Mouse (Mus musculus): ENCODE results near the gene Polr3b. TPM values are rescaled to one million over a fixed set of nuclear protein-coding genes. Genes with fewer than 3 reads are reported as not detected.

Gene Polr3b
- polyA plus RNA-seq, 1 experiment from 2014 or later, result 15.8 TPM

- H3K4me3 ChIP-seq, result no peak overlapping the region
- no peaks in the 10 kb centered on the region for H3K9me3 ChIP-seq
- ATAC-seq (ENCODE audit: low FRiP score), result 0 out of 2 replicates have a peak, but pooled peaks have one; percentile 57
- H3K4me1 ChIP-seq (replicated peaks), result peaks cover 31% of the 10 kb centered on the region
- H3K27me3 ChIP-seq, result no peaks in the 10 kb centered on the region
- 14% methylated on average over 9 of the region's 9 CpGs for WGBS
- H3K4me2 ChIP-seq, result no peak overlapping the region
- H3K27ac ChIP-seq, result peak overlapping the region; percentile 78
- no peak overlapping the region for H3K9ac ChIP-seq
- peaks cover 6% of the 10 kb centered on the region; the same call in 1 of the 2 replicates for H3K36me3 ChIP-seq
Measured at GRCm38 (mm10) chr10:84686122-84686497, 64.0 kb downstream of the Polr3b start.

- 37% methylated on average over 4 of the region's 4 CpGs for WGBS
- Histone ChIP-seq H3K27ac (peak overlapping the region; percentile 78), H3K9ac (0 out of 2 replicates have a peak overlapping the region, but pooled peaks have one; percentile 19), H3K4me2 (no peak overlapping the region), H3K9me3 (no peaks in the 10 kb centered on the region), H3K27me3 (no peaks in the 10 kb centered on the region), H3K4me3 (no peak overlapping the region), H3K4me1 (replicated peaks) (peaks cover 31% of the 10 kb centered on the region), H3K36me3 (peaks cover 6% of the 10 kb centered on the region; the same call in 1 of the 2 replicates)
- peak; percentile 39; the same call in 1 of the 2 replicates for ATAC-seq (ENCODE audit: low FRiP score)
Measured at GRCm38 (mm10) chr10:84686705-84687104, 64.6 kb downstream of the Polr3b start.

- H3K27ac ChIP-seq, result no peak overlapping the region
- no peaks in the 10 kb centered on the region for H3K27me3 ChIP-seq
- peaks cover 31% of the 10 kb centered on the region for H3K4me1 ChIP-seq (replicated peaks)
- H3K9ac ChIP-seq, result no peak overlapping the region
- no peak overlapping the region for H3K4me2 ChIP-seq
- 89% methylated on average over 4 of the region's 4 CpGs for WGBS
- no peaks in the 10 kb centered on the region for H3K9me3 ChIP-seq
- ATAC-seq (ENCODE audit: low FRiP score), result no peak
- H3K4me3 ChIP-seq, result no peak overlapping the region
- peaks cover 6% of the 10 kb centered on the region; the same call in 1 of the 2 replicates for H3K36me3 ChIP-seq
Measured at GRCm38 (mm10) chr10:84687736-84688135, 65.6 kb downstream of the Polr3b start.

DNA sequence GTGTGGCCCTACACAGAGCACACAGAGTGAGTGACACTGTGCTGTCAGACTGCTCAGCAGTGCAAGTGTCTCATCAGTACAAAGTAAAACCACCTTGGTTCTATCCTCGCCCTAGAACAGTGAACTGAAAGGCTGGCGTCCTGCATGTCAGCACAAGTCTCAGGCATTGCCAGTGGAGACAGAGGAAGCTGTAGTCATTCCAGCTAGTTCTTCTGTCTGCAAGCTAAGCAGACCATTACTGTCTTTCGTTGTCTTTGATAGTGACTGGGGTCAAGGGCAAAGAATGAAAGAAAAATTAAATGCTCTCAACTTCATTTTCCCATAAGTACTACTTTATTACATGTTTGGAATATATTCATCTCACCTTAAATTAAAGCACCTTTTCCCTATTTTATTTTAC lies 67.8 kb downstream of the Polr3b start:
- no peak for ATAC-seq (ENCODE audit: low FRiP score)
- H3K9ac ChIP-seq, result no peak overlapping the region

DNA sequence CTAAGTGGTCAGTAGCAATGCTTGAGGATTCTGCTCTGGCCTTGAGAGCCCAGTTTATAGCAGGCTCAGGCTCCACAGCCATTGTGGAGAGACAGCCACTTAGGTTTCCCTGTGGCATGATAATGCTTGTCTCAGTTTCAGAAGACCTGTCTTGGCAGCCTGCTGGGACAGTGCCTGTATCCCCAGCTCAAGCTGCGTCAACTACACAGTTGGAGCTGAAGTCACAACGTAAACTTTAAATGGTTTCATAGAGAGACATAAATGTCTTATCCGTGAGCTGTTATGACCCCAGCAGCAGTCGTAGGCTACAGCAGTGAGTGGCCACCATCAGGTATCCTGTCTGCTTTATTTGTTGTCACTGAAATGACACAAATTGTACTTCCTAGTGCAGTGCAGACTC lies 68.7 kb downstream of the Polr3b start:
- no peak overlapping the region for H3K9ac ChIP-seq
- H3K9me3 ChIP-seq, result no peaks in the 10 kb centered on the region
- peaks cover 10% of the 10 kb centered on the region; the same call in 1 of the 2 replicates for H3K36me3 ChIP-seq
- H3K4me3 ChIP-seq, result no peak overlapping the region
- H3K4me1 ChIP-seq (replicated peaks), result peaks cover 26% of the 10 kb centered on the region
- 56% methylated on average over 4 of the region's 4 CpGs for WGBS
- no peak overlapping the region for H3K4me2 ChIP-seq
- H3K27ac ChIP-seq, result no peak overlapping the region
- no peak for ATAC-seq (ENCODE audit: low FRiP score)
- H3K27me3 ChIP-seq, result no peaks in the 10 kb centered on the region

More for the DNA sequence above, 67.8 kb downstream of the Polr3b start:
- WGBS, result 60% methylated on average over 3 of the region's 3 CpGs
- Histone ChIP-seq H3K4me2 (no peak overlapping the region), H3K36me3 (peaks cover 10% of the 10 kb centered on the region; the same call in 1 of the 2 replicates), H3K4me3 (no peak overlapping the region), H3K27ac (no peak overlapping the region), H3K9me3 (no peaks in the 10 kb centered on the region), H3K4me1 (replicated peaks) (peaks cover 36% of the 10 kb centered on the region), H3K27me3 (no peaks in the 10 kb centered on the region)

DNA sequence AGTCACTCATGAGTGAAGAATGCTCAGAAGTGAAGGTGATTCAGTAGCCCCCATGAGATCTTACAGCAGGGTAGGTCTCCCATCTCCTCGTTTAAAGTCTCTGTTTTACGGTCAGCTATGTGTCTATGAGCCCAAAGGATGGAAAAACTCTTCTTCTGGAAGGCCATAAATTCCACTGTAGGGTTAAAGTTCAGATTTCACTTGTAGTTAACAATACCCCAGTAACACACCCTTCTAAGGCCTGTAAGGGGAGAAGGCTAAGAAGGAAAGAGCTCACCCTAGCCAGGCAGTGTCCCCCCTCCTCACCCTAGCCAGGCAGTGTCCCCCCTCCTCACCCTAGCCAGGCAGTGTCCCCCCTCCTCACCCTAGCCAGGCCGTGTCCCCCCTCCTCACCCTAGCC lies 69.6 kb downstream of the Polr3b start:
- Histone ChIP-seq H3K4me1 (replicated peaks) (peaks cover 18% of the 10 kb centered on the region), H3K27ac (no peak overlapping the region), H3K27me3 (no peaks in the 10 kb centered on the region), H3K9me3 (no peaks in the 10 kb centered on the region), H3K36me3 (peaks cover 12% of the 10 kb centered on the region), H3K9ac (no peak overlapping the region), H3K4me2 (no peak overlapping the region), H3K4me3 (no peak overlapping the region)
- no peak for ATAC-seq (ENCODE audit: low FRiP score)
- 55% methylated on average over 3 of the region's 3 CpGs for WGBS

GRCm38 (mm10) chr10:84693841-84694638 lies 71.9 kb downstream of the Polr3b start:
- no peaks in the 10 kb centered on the region for H3K27me3 ChIP-seq
- H3K36me3 ChIP-seq, result peaks cover 27% of the 10 kb centered on the region
- peaks cover 13% of the 10 kb centered on the region for H3K4me1 ChIP-seq (replicated peaks)
- H3K4me2 ChIP-seq, result no peak overlapping the region
- H3K9me3 ChIP-seq, result no peaks in the 10 kb centered on the region
- no peak overlapping the region for H3K9ac ChIP-seq
- H3K4me3 ChIP-seq, result no peak overlapping the region
- H3K27ac ChIP-seq, result peak overlapping the region; percentile 56
- WGBS, result 42% methylated on average over 8 of the region's 8 CpGs
- peak; percentile 65; the same call in 1 of the 2 replicates for ATAC-seq (ENCODE audit: low FRiP score)

DNA sequence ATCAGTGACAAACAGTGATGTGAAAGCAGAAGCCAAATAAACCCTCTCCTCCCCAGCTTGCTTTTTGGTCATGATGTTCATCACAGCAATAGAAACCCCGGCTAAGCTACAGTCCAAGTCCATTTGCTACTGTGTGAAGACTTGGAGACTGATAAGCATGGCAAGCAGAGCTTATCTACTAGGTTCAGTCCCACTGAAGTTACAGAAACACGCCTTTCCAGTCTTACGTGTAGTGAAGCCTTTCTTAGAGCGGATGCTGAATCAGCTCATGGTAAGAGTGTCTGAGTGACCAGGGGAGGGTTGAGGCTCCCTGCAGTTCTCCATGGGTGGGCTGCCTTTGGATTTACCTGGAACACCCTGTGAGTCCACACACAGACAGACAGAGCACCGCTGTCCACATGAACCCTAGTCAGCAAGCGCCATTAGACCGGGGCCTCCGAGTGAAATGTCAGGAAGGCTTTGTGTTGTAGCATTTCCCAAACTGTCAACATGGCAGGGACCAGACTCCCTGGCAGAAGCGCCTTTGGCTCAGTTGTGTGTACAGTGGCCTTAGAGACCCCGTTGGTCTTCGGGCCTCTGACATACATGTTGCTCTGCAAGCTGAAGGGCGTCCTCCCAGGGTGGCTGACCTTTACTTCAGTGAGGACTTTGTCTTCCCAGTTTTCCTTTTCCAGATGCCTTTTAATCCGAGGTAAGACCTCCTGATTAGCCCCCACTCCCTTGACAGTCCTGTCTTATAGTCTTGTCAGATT lies 78.3 kb downstream of the Polr3b start:
- H3K27me3 ChIP-seq, result no peaks in the 10 kb centered on the region
- no peak overlapping the region for H3K4me2 ChIP-seq
- WGBS, result 86% methylated on average over 13 of the region's 13 CpGs
- no peaks in the 10 kb centered on the region for H3K9me3 ChIP-seq
- no peak overlapping the region for H3K4me3 ChIP-seq
- no peak overlapping the region for H3K9ac ChIP-seq
- ATAC-seq (ENCODE audit: low FRiP score), result no peak
- H3K4me1 ChIP-seq (replicated peaks), result 0 out of 2 replicates have a peak, but pooled peaks cover under 1% of the 10 kb centered on the region
- no peak overlapping the region for H3K27ac ChIP-seq
- peaks cover 60% of the 10 kb centered on the region for H3K36me3 ChIP-seq

- no peak overlapping the region for H3K4me3 ChIP-seq
- no peak for ATAC-seq (ENCODE audit: low FRiP score)
- peaks cover 7% of the 10 kb centered on the region; the same call in 1 of the 2 replicates for H3K4me1 ChIP-seq (replicated peaks)
Measured at GRCm38 (mm10) chr10:84701110-84701509, 79.0 kb downstream of the Polr3b start.

DNA sequence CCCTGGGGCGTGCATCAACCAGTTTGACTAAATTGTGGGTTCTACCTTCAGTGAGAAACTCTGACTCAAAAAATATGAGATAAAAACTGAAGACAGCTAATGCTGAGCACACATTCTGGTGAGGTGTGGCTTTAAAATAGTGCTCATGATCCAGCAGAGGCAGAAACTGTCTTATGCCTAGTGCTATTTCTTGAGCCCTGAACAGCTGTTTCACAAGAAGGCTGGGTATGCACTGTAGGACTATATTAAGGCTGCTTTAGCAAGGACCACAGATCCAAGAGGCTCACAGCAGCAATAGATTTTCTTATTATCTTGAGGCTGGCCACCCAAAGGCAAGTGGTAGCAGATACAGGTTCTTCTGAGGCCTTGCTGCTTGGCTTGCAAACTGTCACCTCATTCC lies 80.0 kb downstream of the Polr3b start:
- Histone ChIP-seq H3K9ac (no peak overlapping the region), H3K4me1 (replicated peaks) (peaks cover 14% of the 10 kb centered on the region), H3K4me2 (no peak overlapping the region), H3K27me3 (no peaks in the 10 kb centered on the region), H3K36me3 (peaks cover 54% of the 10 kb centered on the region), H3K27ac (no peak overlapping the region), H3K4me3 (no peak overlapping the region), H3K9me3 (no peaks in the 10 kb centered on the region)
- ATAC-seq (ENCODE audit: low FRiP score), result no peak
- 94% methylated on average over 1 of the region's 1 CpGs for WGBS

More at GRCm38 (mm10) chr10:84701110-84701509, 79.0 kb downstream of the Polr3b start:
- Histone ChIP-seq H3K9ac (no peak overlapping the region), H3K9me3 (no peaks in the 10 kb centered on the region), H3K27me3 (no peaks in the 10 kb centered on the region), H3K4me2 (no peak overlapping the region), H3K27ac (no peak overlapping the region), H3K36me3 (peaks cover 60% of the 10 kb centered on the region)
- 88% methylated on average over 8 of the region's 8 CpGs for WGBS

GRCm38 (mm10) chr10:84704594-84704993 lies 82.5 kb downstream of the Polr3b start:
- Histone ChIP-seq H3K4me3 (no peak overlapping the region), H3K9me3 (no peaks in the 10 kb centered on the region), H3K9ac (no peak overlapping the region), H3K27me3 (no peaks in the 10 kb centered on the region), H3K36me3 (peaks cover 35% of the 10 kb centered on the region), H3K4me1 (replicated peaks) (peaks cover 35% of the 10 kb centered on the region), H3K27ac (no peak overlapping the region), H3K4me2 (no peak overlapping the region)
- 98% methylated on average over 1 of the region's 1 CpGs for WGBS
- no peak for ATAC-seq (ENCODE audit: low FRiP score)

DNA sequence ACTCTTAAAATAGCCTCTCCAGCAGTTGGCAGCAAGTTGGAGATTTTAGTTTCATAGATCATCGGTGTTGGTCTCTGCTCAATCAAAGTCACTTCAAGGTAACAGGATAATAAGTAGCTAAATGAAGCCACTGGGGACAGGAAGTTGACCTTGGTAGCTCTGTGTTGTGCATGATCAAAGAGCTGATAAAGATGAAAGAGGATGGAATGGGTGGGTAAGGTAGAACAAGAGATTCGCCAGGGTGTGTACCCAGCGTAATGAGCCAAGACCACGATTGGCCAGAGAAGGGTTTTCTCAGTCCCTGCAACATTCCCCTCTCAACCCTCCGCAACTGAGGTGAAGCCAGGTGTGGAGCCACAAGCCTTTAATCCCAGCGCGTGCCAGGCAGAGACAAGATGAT lies 83.1 kb downstream of the Polr3b start:
- Histone ChIP-seq H3K36me3 (peaks cover 28% of the 10 kb centered on the region), H3K27ac (no peak overlapping the region), H3K9me3 (no peaks in the 10 kb centered on the region), H3K4me3 (no peak overlapping the region), H3K27me3 (no peaks in the 10 kb centered on the region), H3K4me1 (replicated peaks) (peaks cover 40% of the 10 kb centered on the region), H3K9ac (no peak overlapping the region), H3K4me2 (no peak overlapping the region)
- 91% methylated on average over 7 of the region's 7 CpGs for WGBS
- no peak for ATAC-seq (ENCODE audit: low FRiP score)
